Mouse (Mus musculus): ENCODE data around the gene Rasgrf2.

The Rasgrf2 gene

DNA sequence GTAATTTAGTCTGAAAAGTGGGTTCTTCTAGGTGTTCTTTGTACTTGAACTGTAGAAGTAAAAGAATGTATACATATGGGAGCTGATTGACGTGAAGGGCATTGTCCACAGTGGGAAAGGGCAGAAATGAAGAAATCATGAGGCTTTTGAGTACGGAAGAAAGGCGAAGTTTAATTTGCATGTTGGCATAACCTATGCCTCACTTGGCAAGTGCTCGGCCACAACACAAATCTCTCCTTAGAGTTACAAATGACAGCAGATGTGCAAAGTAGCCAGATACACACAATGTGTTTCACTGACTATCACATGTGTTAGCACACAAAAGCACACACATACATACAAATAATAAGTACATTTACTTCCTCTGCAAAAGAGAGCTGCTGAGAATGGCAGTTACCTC lies 251.2 kb downstream of the Rasgrf2 start:
- DNase-seq = no peak

DNA sequence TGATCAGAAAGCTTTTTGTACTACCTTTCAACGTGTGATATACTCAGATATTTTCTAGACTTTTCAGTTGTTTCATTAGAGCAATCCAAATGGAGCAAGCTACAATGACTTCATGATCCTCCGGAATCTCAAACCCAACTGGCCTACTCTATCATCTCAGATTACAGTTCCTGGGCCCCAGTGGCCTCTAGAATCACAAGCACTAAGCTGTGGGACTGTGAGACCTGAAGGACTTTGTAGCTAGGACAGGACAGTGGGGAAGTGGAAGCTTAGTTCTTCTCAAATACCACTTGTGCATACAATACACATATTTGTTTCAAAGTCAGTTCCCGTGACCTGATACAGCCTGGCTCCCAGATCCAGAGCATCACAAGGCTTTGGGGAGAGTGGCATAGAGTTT lies 253.5 kb downstream of the Rasgrf2 start:
- DNase-seq = no peak

DNA sequence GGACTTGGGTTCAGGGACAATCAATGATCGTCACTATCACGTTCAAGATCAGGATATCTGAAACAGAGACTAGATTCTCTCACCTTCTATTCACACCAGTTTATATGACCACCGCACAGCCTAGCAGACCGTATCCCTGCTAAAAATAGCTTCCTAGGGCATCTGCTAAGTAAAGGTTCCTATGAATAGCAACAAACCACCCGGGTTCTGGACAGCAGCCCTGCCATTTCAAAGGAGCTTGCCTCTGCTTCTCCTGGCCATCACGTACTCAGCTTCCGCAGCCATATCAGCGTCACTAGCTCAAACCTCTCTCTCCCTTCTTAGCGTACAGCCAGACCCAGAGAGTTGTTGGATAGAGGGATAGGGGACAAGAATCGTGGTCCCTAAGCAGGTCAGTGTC lies 254.1 kb downstream of the Rasgrf2 start:
- DNase-seq = no peak

DNA sequence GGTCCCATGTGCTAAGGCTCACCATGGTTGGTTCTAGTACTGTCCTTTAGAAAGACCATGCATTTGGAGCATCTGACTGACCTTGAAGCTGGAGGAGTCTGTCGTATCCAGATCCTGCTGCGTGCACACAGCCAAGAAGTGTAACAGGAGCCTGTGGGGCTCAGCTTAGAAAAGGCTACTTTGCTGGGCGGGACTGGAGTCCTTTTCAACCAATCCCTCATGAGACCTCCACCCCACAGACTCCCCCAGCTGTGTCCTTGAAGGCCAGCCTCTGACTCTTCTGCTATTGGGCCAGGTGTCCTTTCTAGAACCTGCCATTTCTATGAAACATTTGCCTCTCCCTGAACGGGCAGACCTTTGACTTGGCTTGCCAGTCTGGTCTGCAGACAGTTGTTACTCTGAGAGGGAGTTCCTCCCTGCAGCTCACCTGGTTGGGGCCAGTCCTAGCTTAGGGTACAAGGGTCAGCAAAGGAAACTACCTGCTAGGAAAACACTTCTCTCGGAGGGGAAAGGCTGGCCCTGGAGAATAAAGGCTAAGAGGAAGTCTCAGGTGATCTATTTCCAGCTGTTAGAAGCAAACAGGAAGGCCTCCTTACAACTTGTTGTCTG lies 254.6 kb downstream of the Rasgrf2 start, which contains the start of gene Ckmt2:
TSS of gene Ckmt2 (minus strand) at position 145 of the 609 bp plus-strand sequence.
- DNase-seq = peak; percentile 10

DNA sequence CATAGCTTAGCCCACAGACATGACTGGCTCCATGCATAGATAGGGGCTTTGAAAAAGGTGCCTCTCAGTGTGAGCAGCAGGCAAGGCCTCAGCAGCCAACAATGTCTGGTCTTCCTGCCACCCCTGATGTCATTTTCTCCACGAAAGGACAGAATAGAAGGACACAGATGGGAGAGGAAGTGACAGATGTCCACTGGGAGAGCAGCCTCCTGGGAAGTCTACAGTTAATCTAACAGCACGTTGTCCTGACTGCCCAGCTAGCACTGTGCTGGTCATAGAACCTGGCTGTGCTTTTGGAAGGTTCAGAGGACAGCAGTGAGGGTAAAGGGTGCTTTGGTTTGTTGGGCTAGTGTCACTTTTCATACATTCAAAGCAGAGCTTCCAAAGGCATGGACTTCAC lies 255.9 kb downstream of the Rasgrf2 start:
- DNase-seq = no peak

DNA sequence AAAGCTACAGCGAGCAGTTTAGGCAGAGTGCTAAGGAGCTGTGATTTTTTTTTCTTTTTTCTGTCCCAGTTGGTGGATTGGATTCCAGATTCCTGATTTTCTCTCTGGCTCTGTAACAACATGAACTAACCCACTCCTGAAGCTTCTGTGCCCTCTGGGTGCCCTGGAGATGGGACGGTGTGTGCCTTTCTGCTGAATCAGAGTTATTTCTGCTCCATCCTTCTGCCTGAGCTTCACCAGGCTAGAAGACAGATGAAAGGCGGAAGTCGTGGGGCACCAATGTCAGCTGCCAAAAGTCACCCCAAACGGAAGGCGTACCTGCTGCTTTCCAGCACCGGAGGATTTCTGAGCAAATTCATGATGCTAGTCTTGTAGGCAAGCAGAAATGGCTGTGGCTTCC lies 256.9 kb downstream of the Rasgrf2 start:
- no peak for DNase-seq

DNA sequence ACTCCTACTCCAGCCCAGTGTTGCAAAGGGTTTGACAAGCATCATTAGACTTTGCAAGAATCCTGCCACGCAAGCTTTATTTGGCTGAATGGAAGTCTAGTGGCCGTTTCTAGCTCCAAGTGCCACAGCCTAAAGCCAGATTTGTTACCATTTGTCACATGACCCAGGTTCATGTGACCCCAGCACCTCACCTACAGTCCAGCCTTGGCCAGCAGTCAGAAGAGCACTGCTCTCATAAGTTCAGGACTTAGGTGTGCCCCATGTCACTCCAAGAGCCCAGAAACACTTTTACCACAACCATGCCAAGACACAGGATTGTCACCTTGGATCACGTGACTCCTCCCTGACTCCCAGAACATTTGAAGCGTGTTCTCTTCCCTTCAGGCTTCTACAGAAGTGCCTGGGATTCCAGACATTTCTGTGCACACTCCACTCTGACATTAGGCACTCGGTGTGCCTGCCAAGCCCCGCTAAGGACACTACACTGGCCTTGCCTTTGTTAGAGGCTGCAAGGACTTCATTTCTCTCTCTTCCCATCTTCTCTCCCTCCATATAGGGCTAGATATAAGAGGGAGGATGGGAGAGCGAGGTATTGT lies 257.6 kb downstream of the Rasgrf2 start:
- peak; percentile 3 for DNase-seq

DNA sequence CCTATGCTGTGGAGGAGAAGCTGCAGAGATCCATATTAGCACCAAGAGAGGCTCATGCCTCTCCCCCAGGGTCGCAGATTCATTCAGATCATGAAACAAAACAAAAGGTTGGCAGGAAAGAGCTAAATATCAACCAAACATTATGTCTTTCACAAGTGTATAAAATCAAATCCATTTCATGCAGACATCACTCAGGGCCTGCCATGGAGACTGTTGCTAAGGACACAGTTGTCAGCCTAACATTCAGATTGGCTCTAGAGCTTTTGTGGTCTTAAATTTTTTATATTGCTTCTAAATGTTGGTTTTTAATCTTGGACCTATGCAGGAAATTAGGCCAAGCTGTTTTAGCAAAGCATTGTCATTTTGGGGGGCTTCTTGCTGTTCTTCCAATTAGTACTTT lies 262.9 kb downstream of the Rasgrf2 start:
- no peak for DNase-seq

DNA sequence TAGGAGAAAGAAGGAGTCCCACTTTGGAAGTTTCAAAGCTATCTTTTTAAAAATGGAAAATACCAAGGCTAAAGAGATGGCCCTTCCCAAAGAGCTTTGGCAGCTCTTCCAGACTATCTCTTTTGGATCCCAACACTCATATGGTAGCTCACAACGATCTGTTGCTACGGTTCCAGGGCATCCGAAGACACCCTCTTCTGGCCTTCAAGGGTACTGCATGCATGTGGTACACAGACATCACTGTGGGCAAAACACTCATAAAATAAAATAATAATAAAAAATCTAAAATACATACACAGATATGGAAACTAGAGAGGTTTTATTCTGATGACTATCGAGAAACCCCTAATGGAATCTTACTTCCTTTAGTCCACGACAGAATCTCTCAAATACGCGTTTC lies 272.6 kb downstream of the Rasgrf2 start:
- DNase-seq = no peak

DNA sequence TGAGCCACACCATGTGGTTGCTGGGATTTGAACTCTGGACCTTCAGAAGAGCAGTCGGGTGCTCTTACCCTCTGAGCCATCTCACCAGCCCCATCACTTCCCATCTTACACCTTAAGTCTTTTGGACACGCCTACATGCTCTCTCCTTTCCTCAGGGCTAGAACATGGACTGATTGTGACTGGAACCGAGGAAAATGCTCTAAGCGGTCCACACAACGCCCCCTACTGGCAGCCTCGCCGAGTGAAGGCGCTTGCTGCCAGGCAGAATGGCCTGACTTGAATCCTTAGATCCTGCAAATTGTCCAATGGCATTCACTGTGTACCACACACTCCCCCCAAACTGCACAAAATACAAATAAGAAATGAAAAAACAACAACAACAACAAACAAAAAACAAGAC lies 274.0 kb downstream of the Rasgrf2 start:
- no peak for DNase-seq

DNA sequence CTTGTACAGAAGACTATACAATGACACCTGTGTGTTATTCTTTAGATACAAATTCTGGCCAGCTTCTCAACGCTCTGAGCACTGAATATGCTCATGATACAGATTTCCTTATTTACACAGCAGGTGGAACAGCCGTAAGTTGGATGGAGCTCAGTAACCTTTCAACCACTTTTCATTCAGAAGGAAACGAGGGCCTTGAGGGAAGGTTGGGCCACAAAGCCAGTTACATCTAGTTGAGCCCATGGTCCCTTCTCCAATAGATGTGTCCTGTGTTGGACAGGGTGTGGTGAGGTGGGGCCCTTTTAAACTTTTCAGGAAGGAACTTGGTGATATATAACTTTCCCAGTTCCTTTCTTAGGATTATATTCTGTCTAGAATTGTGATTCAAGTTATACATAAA lies 277.0 kb downstream of the Rasgrf2 start:
- DNase-seq = no peak

Data from kidney, postnatal 14 days (tissue).